Mouse (Mus musculus) myocyte (in vitro differentiated cells): ENCODE measurements around the gene Rnf220. TPM values are rescaled to one million over a fixed set of nuclear protein-coding genes. Genes with fewer than 3 reads are reported as not detected.

Experiments
- H3K27me3 ChIP-seq: one replicate; pipeline ENCODE4 v1.6.1; 2011; ENCODE audit not compliant: control insufficient read depth, insufficient read depth, insufficient read length
- H3K36me3 ChIP-seq: one replicate; pipeline ENCODE4 v1.6.1; 2011; ENCODE audit not compliant: control insufficient read depth, insufficient read depth
- H3K4me2 ChIP-seq: one replicate; pipeline ENCODE4 v1.6.1; 2011; ENCODE audit warnings: low read depth, control low read depth
- H3K4me3 ChIP-seq: one replicate; pipeline ENCODE4 v1.5.1; 2011; ENCODE audit warnings: mild to moderate bottlenecking, control low read depth, moderate library complexity
- H3K79me2 ChIP-seq: one replicate; pipeline ENCODE4 v1.6.1; 2011; ENCODE audit not compliant: control insufficient read depth, insufficient read depth
- H3ac ChIP-seq: one replicate; pipeline ENCODE4 v1.6.1; 2011; ENCODE audit not compliant: control insufficient read depth, insufficient read length
- CEBPB ChIP-seq: IDR thresholded peaks from 2 replicates; pipeline ENCODE4 v1.6.1; 2011; ENCODE audit warnings: mild to moderate bottlenecking, moderate library complexity; ENCODE audit not compliant: poor library complexity, insufficient read depth, severe bottlenecking
- E2F4 ChIP-seq: IDR thresholded peaks from one replicate; pipeline ENCODE4 v1.6.1; 2011; ENCODE audit warnings: mild to moderate bottlenecking, control low read depth, moderate library complexity; ENCODE audit not compliant: insufficient read depth
- MAX ChIP-seq: IDR thresholded peaks from one replicate; pipeline ENCODE4 v1.6.1; 2011; ENCODE audit warnings: low read depth, mild to moderate bottlenecking, control low read depth
- MYOD1 ChIP-seq, 3 experiments: IDR thresholded peaks; one replicate each; pipeline ENCODE4 v1.6.1; 2011; ENCODE audit warnings: control low read depth in 2 of 3, low read depth in 2 of 3, mild to moderate bottlenecking in 2 of 3, moderate library complexity in 1 of 3; ENCODE audit not compliant: insufficient read length in 2 of 3, control insufficient read depth in 1 of 3
- MYOG ChIP-seq, 3 experiments: IDR thresholded peaks; one replicate each; pipeline ENCODE4 v1.6.1; 2011; ENCODE audit warnings: control low read depth in 2 of 3, low read depth in 2 of 3, mild to moderate bottlenecking in 2 of 3; ENCODE audit not compliant: insufficient read length in 2 of 3, control insufficient read depth in 1 of 3, insufficient read depth in 1 of 3
- POLR2A ChIP-seq: IDR thresholded peaks from one replicate; pipeline ENCODE4 v1.6.1; 2011; ENCODE audit warnings: low read depth, mild to moderate bottlenecking, control low read depth, moderate library complexity; ENCODE audit not compliant: insufficient read length
- POLR2AphosphoS2 ChIP-seq: IDR thresholded peaks from one replicate; pipeline ENCODE4 v1.6.1; 2011; ENCODE audit warnings: low read depth, control low read depth; ENCODE audit not compliant: insufficient read length
- REST ChIP-seq: IDR thresholded peaks from one replicate; pipeline ENCODE4 v1.6.1; 2011; ENCODE audit warnings: mild to moderate bottlenecking, control low read depth, moderate library complexity; ENCODE audit not compliant: insufficient read depth, insufficient read length
- SRF ChIP-seq: IDR thresholded peaks from one replicate; pipeline ENCODE4 v1.6.1; 2011; ENCODE audit warnings: low read depth; ENCODE audit not compliant: control insufficient read depth, insufficient read length
- TCF12 ChIP-seq: IDR thresholded peaks from one replicate; pipeline ENCODE4 v1.6.1; 2011; ENCODE audit warnings: mild to moderate bottlenecking, control low read depth; ENCODE audit not compliant: poor library complexity, insufficient read depth, severe bottlenecking
- TCF3 ChIP-seq: IDR thresholded peaks from one replicate; pipeline ENCODE4 v1.6.1; 2011; ENCODE audit warnings: low read depth, control low read depth; ENCODE audit not compliant: insufficient read length
- USF1 ChIP-seq: IDR thresholded peaks from one replicate; pipeline ENCODE4 v1.6.1; 2011; ENCODE audit warnings: low read depth, mild to moderate bottlenecking, control low read depth, moderate library complexity
- polyA plus RNA-seq: library from polyadenylated mRNA; unstranded; fragments of >200 nt; fragmentation: generic; extraction: Trizol; gene quantifications from one replicate; pipeline ENCODE4 v1.2.1, GENCODE M21; 2012; ENCODE audit warnings: missing spikeins

Gene Rnf220
- polyA plus RNA-seq, 1 experiment = 60.4 TPM

GRCm38 (mm10) chr4:117313085-117313424 lies 183.8 kb downstream of the Rnf220 start:
- no peaks in the 10 kb centered on the region for H3K27me3 ChIP-seq
- no peak overlapping the region for H3ac ChIP-seq
- H3K36me3 ChIP-seq = no peaks in the 10 kb centered on the region
- no peak overlapping the region for H3K4me3 ChIP-seq
- H3K4me2 ChIP-seq = no peak overlapping the region
- TF ChIP-seq MAX = no peak
- TF ChIP-seq POLR2AphosphoS2 = no peak
- TF ChIP-seq TCF3 = no peak
- H3K79me2 ChIP-seq = no peaks in the 10 kb centered on the region

- Histone ChIP-seq H3K4me2 (no peak overlapping the region), H3ac (no peak overlapping the region), H3K36me3 (no peaks in the 10 kb centered on the region), H3K27me3 (no peaks in the 10 kb centered on the region), H3K79me2 (no peaks in the 10 kb centered on the region), H3K4me3 (no peak overlapping the region)
- no peak for TF ChIP-seq MYOD1 (IDR thresholded peaks at IDR 0.05; ENCODE audit: control insufficient read depth in 1 of 3, insufficient read length in 2 of 3, low read depth in 2 of 3)
Observed at GRCm38 (mm10) chr4:117312416-117313084, 184.3 kb downstream of the Rnf220 start.

- H3K79me2 ChIP-seq = no peaks in the 10 kb centered on the region
- no peak for TF ChIP-seq TCF12
- no peak for TF ChIP-seq MYOD1 (IDR thresholded peaks at IDR 0.05; ENCODE audit: control insufficient read depth in 1 of 3, insufficient read length in 2 of 3, low read depth in 2 of 3)
- no peak for TF ChIP-seq REST
- TF ChIP-seq POLR2A = no peak
- no peak for TF ChIP-seq USF1
- no peak for TF ChIP-seq MYOG (IDR thresholded peaks at IDR 0.05; ENCODE audit: control insufficient read depth in 1 of 3, insufficient read depth in 1 of 3, insufficient read length in 2 of 3, low read depth in 2 of 3)
- no peak for TF ChIP-seq TCF3
- no peak for TF ChIP-seq POLR2AphosphoS2
- TF ChIP-seq CEBPB = no peak
- no peak for TF ChIP-seq SRF
- no peak for TF ChIP-seq E2F4
- TF ChIP-seq MAX = no peak
- no peaks in the 10 kb centered on the region for H3K36me3 ChIP-seq
- H3K4me3 ChIP-seq = no peak overlapping the region
- no peak overlapping the region for H3K4me2 ChIP-seq
- H3ac ChIP-seq = no peak overlapping the region
- H3K27me3 ChIP-seq = no peaks in the 10 kb centered on the region
Observed at GRCm38 (mm10) chr4:117311891-117312290, 185.0 kb downstream of the Rnf220 start.

- Histone ChIP-seq H3ac (no peak overlapping the region), H3K79me2 (no peaks in the 10 kb centered on the region), H3K27me3 (peaks cover 15% of the 10 kb centered on the region), H3K4me2 (no peak overlapping the region), H3K4me3 (no peak overlapping the region), H3K36me3 (no peaks in the 10 kb centered on the region)
- TF ChIP-seq MYOG (IDR thresholded peaks at IDR 0.05; ENCODE audit: control insufficient read depth in 1 of 3, insufficient read depth in 1 of 3, insufficient read length in 2 of 3, low read depth in 2 of 3) (no peak), USF1 (no peak), POLR2AphosphoS2 (no peak), REST (no peak), TCF3 (no peak), SRF (no peak), E2F4 (no peak), MAX (no peak), CEBPB (no peak), MYOD1 (IDR thresholded peaks at IDR 0.05; ENCODE audit: control insufficient read depth in 1 of 3, insufficient read length in 2 of 3, low read depth in 2 of 3) (no peak), TCF12 (no peak), POLR2A (no peak)
Observed at GRCm38 (mm10) chr4:117309427-117309826, 187.4 kb downstream of the Rnf220 start.

- H3K27me3 ChIP-seq = peaks cover 34% of the 10 kb centered on the region
- TF ChIP-seq MYOG (IDR thresholded peaks at IDR 0.05; ENCODE audit: control insufficient read depth in 1 of 3, insufficient read depth in 1 of 3, insufficient read length in 2 of 3, low read depth in 2 of 3) (no peak), MYOD1 (IDR thresholded peaks at IDR 0.05; ENCODE audit: control insufficient read depth in 1 of 3, insufficient read length in 2 of 3, low read depth in 2 of 3) (no peak), REST (no peak), TCF12 (no peak), E2F4 (no peak), MAX (no peak), CEBPB (no peak), TCF3 (no peak), POLR2AphosphoS2 (no peak), POLR2A (no peak), USF1 (no peak), SRF (no peak)
Observed at GRCm38 (mm10) chr4:117307270-117307669, 189.6 kb downstream of the Rnf220 start.

More at GRCm38 (mm10) chr4:117307270-117307669, 189.6 kb downstream of the Rnf220 start:
- H3ac ChIP-seq = no peak overlapping the region
- H3K79me2 ChIP-seq = no peaks in the 10 kb centered on the region
- no peak overlapping the region for H3K4me3 ChIP-seq
- H3K4me2 ChIP-seq = no peak overlapping the region
- H3K36me3 ChIP-seq = no peaks in the 10 kb centered on the region
